Mouse (Mus musculus) kidney, adult 11 months (tissue): Measurements from ENCODE around the gene Zbtb2.

Experiments used
- DNase-seq: peaks from one replicate; pipeline ENCODE4 v3.0.0; 2022

Gene Zbtb2

DNA sequence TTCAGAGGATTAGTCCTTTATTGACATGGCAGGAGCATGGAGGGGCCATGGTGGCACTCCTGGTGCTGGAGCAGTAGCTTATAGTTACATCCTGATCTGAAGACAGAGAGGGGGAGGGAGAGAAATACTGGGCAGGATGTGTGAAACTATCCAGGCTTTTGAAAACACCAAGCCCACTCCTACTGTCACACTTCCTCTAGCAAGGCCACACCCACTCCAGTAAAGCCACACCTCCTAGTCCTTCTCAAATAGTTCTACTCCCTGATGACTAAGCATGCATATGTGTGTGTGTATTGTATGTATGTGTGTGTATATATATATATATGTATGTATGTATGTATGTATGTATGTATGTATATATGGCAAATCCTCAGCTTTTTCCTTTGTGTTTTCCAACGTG lies 60.2 kb downstream of the Zbtb2 start:
- no peak for DNase-seq

DNA sequence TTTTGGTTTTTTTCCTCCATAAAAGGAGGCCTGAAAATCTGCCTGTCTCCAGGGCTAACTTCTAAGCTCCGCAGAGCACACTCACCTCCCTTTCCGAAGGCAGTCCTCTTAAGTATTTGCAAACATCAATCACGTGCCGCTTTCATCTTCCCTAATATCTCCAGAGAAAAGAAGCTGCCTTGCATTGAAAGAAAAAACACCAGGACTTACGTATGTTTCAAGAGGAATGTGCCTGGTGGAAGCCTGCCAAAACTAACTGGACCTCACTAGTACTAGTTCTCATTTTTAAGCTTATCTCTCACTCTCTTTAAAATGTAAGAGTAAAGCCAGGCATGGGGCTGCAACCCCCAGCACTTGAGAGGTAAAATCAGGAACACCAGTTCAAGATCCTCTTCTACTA lies 62.3 kb downstream of the Zbtb2 start:
- no peak for DNase-seq

DNA sequence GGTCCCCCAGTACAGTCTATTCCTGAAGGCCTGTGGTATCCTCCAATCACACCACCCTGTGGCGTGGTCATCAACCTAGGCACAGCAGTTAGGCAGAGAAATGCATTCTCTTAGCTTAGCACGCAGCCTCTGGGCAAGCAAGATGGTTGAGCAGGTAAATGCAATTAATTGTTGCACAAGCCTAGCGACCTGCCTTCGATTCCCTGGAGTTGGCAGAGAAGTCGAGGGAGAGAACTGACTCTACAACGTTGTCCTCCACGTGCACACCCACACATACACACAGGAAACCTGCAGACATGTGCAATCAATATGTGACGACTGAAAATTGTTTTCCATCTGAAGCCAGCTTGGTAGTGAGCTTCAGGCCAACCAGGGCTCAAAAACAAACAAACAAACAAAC lies 64.0 kb downstream of the Zbtb2 start:
- no peak for DNase-seq
